Mouse (Mus musculus): Measurements from ENCODE around the gene Adam12. TPM values are rescaled to one million over a fixed set of nuclear protein-coding genes. Genes with fewer than 3 reads are reported as not detected.

Gene Adam12
- polyA plus RNA-seq, 1 experiment from 2014 or later: 1.2 TPM

DNA sequence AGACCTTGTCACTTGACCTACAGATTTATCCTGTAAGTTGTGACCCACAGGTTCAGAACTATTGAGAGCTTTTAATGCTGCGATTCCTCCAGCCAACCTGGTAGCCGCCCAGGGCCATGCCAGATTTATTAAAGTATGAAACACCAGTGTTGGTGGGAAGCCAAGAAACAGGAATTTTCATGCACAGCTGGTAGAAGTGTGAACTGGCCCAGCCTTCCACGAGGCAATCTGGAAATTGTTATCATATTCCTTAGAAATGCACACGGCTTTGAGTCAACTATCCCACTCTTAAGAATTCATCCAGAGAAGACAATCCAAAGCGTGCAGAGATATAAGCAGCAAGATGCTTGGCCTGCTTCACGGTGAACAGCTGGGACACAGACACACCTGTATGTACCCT is 82.6 kb downstream of the Adam12 start:
- no peaks in the 10 kb centered on the region for H3K4me1 ChIP-seq (replicated peaks)
- no peaks in the 10 kb centered on the region for H3K9me3 ChIP-seq (replicated peaks)
- no peaks in the 10 kb centered on the region for H3K27me3 ChIP-seq
- ATAC-seq (ENCODE audit: insufficient read depth): no peak
- H3K4me3 ChIP-seq (replicated peaks): no peak overlapping the region
- no peak overlapping the region for H3K9ac ChIP-seq
- H3K27ac ChIP-seq (replicated peaks): no peak overlapping the region
- WGBS (ENCODE audit: insufficient replicate concordance): 56% methylated on average over 6 of the region's 6 CpGs
- H3K36me3 ChIP-seq (replicated peaks): no peaks in the 10 kb centered on the region
- H3K4me2 ChIP-seq: no peak overlapping the region

DNA sequence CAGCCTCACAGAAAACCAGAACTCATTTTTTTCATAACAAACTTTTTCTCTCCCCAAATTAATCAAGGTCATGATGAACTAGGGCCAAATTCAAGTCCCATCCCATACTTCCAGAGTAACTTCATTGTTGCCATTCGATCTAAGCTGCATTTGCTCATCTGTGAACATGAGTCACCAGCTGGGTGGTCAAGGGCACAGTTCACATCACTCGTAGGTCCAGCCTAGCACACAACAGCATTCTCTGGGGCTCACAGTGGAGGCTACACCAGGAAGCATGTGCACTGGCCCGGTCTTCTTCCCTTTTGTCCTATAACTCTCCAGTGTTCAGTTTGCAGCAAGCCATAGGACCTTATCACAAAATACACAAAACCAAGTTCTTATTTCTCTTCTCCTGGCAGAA is 84.4 kb downstream of the Adam12 start:
- H3K4me2 ChIP-seq: no peak overlapping the region
- H3K9ac ChIP-seq: no peak overlapping the region
- no peak for ATAC-seq (ENCODE audit: insufficient read depth)
- no peaks in the 10 kb centered on the region for H3K9me3 ChIP-seq (replicated peaks)
- no peaks in the 10 kb centered on the region for H3K4me1 ChIP-seq (replicated peaks)
- no peak overlapping the region for H3K4me3 ChIP-seq (replicated peaks)
- H3K27ac ChIP-seq (replicated peaks): no peak overlapping the region
- no peaks in the 10 kb centered on the region for H3K27me3 ChIP-seq
- 62% methylated on average over 3 of the region's 3 CpGs for WGBS (ENCODE audit: insufficient replicate concordance)
- no peaks in the 10 kb centered on the region for H3K36me3 ChIP-seq (replicated peaks)

DNA sequence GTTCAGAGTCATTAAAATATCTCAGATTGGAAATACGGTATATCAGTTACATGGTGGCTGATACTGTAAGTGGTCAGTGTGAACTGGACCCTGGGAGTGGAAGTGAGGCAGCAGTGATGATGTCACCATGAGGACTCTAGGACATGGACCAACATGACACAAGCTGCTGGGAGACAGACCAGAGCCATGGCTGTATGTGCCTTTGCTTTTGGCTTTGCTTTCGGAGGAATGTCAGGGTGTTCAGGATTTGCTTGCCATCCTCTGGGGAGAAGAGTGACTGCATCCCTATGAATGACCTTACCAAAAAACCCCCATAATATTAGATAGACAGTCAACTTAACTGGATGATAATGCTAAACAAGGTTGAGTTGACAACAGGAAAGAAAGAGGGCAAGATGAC is 85.1 kb downstream of the Adam12 start:
- no peak overlapping the region for H3K4me3 ChIP-seq (replicated peaks)
- no peak overlapping the region for H3K9ac ChIP-seq
- no peak for ATAC-seq (ENCODE audit: insufficient read depth)
- no peak overlapping the region for H3K4me2 ChIP-seq
- H3K9me3 ChIP-seq (replicated peaks): no peaks in the 10 kb centered on the region
- H3K27me3 ChIP-seq: no peaks in the 10 kb centered on the region
- 75% methylated on average over 2 of the region's 2 CpGs for WGBS (ENCODE audit: insufficient replicate concordance)
- H3K27ac ChIP-seq (replicated peaks): no peak overlapping the region
- H3K4me1 ChIP-seq (replicated peaks): no peaks in the 10 kb centered on the region
- no peaks in the 10 kb centered on the region for H3K36me3 ChIP-seq (replicated peaks)

DNA sequence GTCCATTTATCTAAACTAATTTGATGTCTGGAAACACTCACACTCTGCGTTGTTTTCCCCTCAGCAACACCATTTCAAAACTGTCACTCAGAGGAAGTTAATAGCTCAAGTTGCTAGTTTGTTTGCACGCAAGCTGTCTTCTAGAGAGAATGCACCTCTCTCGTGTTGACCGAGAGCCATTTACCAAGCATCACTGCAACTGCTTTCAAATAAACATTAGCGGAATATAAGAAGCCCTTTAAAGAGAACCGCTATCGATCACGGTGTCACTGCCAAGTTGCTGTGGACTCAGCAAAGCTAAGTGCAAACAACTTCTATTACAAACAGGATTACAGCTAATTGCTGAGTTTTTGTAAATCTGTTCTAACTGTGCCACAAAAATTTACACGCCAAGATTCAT is 87.8 kb downstream of the Adam12 start:
- Histone ChIP-seq H3K36me3 (replicated peaks) (no peaks in the 10 kb centered on the region), H3K4me2 (no peak overlapping the region), H3K9me3 (replicated peaks) (no peaks in the 10 kb centered on the region), H3K4me1 (replicated peaks) (no peaks in the 10 kb centered on the region), H3K27me3 (no peaks in the 10 kb centered on the region), H3K27ac (replicated peaks) (no peak overlapping the region), H3K9ac (no peak overlapping the region), H3K4me3 (replicated peaks) (no peak overlapping the region)
- ATAC-seq (ENCODE audit: insufficient read depth): no peak
- WGBS (ENCODE audit: insufficient replicate concordance): 77% methylated on average over 9 of the region's 9 CpGs

DNA sequence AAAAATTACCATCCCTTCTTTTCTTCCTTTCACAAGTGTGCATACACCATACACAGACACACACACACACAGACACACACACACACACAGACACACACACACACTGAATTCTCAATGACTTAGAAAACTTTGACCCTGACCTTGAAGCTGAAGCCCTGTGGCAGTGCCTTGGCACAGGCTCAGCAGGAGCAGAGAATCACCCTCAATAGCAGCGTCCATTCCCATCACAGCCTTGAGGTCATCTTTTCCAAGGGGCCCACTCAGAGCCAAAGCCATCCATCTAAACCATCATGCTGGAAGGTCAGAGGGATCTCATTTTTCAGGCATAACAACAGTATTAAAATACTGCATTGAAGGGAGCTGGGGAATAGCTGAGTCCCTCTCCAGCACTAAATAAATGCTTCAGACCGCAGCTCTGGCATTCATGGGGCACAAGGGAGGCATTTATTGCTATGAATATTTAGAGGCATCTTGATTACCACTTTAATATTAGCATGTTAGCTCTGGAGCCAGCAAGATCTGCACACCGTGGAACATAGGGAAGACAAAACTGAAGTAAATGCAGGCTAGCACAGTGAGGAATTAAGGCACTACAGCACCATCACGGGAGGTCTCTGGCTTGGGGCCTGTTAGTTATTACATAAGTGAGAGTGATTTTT is 92.5 kb downstream of the Adam12 start:
- Histone ChIP-seq H3K9me3 (replicated peaks) (no peaks in the 10 kb centered on the region), H3K36me3 (replicated peaks) (no peaks in the 10 kb centered on the region), H3K27me3 (no peaks in the 10 kb centered on the region), H3K9ac (no peak overlapping the region), H3K4me2 (no peak overlapping the region), H3K4me3 (replicated peaks) (no peak overlapping the region), H3K4me1 (replicated peaks) (no peaks in the 10 kb centered on the region), H3K27ac (replicated peaks) (no peak overlapping the region)
- WGBS (ENCODE audit: insufficient replicate concordance): 57% methylated on average over 4 of the region's 4 CpGs
- no peak for ATAC-seq (ENCODE audit: insufficient read depth)

DNA sequence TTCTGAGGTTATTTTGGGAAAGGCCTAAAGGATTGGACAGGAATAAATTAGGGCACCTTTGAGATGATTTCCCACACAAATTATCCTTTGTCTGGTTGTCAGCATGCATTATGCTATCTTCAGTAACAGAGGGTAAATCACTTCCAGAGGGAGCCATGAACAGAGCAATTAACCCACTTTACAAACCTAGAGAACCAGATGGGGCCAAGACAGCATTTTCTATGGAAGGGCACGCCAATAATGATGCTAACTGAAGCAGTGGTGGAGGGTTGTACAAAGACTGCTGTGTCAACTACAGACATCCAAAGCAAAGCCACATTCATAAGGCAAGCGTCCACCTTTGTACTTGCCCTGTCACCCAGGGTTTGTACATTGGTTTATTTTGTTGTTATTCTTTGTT is 99.6 kb downstream of the Adam12 start:
- WGBS (ENCODE audit: insufficient replicate concordance): 49% methylated on average over 2 of the region's 2 CpGs
- Histone ChIP-seq H3K36me3 (replicated peaks) (no peaks in the 10 kb centered on the region), H3K9me3 (replicated peaks) (no peaks in the 10 kb centered on the region), H3K4me2 (no peak overlapping the region), H3K27me3 (no peaks in the 10 kb centered on the region), H3K27ac (replicated peaks) (no peak overlapping the region), H3K9ac (no peak overlapping the region), H3K4me3 (replicated peaks) (no peak overlapping the region), H3K4me1 (replicated peaks) (no peaks in the 10 kb centered on the region)
- ATAC-seq (ENCODE audit: insufficient read depth): no peak

DNA sequence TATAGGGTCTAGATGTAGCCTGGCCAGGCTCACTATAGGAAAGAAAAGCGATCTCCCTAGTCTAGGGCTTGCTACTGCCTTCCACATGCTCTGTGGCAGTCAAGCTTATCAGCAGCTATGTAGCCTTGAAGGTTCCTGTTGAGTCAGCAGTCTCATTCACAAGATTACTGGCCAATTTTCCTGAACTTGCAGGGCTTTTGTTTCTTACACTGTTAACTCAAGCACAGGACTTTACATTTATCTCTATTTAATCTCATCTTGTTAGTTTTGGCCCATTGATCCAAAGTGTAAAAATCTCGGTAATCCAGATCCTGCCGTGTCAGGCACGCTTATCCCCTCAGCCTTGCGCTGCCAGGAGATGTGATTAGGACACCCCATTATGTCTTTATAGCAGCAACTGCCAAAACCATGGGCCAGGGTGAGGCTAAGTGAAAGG is 103.8 kb downstream of the Adam12 start:
- H3K27ac ChIP-seq (replicated peaks): no peak overlapping the region
- no peak overlapping the region for H3K4me2 ChIP-seq
- 55% methylated on average over 5 of the region's 5 CpGs for WGBS (ENCODE audit: insufficient replicate concordance)
- ATAC-seq (ENCODE audit: insufficient read depth): no peak
- H3K36me3 ChIP-seq (replicated peaks): no peaks in the 10 kb centered on the region
- no peaks in the 10 kb centered on the region for H3K9me3 ChIP-seq (replicated peaks)
- H3K4me1 ChIP-seq (replicated peaks): no peaks in the 10 kb centered on the region
- no peak overlapping the region for H3K4me3 ChIP-seq (replicated peaks)
- no peak overlapping the region for H3K9ac ChIP-seq
- H3K27me3 ChIP-seq: no peaks in the 10 kb centered on the region

DNA sequence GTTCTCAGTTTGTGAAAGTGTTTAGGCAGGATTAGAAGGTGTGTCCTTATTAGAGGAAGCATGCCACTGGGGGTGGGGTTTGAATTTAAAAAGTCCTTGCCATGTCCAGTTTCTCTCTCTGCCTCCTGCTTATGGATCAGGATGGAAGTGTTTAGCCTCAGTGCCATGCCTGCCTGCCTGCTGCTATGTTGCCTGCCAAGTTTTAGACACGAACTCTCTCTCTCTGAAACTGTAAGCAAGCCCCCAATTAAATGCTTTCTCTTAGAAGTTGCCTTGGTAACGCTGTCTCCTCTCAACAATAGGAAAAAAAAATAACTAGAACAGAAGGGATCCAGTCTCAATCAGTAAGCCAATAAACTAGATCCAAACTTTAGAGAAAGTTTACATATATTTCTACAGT is 110.5 kb downstream of the Adam12 start:
- Histone ChIP-seq H3K9me3 (replicated peaks) (no peaks in the 10 kb centered on the region), H3K27me3 (no peaks in the 10 kb centered on the region), H3K27ac (replicated peaks) (no peak overlapping the region), H3K4me2 (no peak overlapping the region), H3K36me3 (replicated peaks) (no peaks in the 10 kb centered on the region), H3K4me1 (replicated peaks) (no peaks in the 10 kb centered on the region), H3K9ac (no peak overlapping the region), H3K4me3 (replicated peaks) (no peak overlapping the region)
- no peak for ATAC-seq (ENCODE audit: insufficient read depth)
- 48% methylated on average over 2 of the region's 2 CpGs for WGBS (ENCODE audit: insufficient replicate concordance)

DNA sequence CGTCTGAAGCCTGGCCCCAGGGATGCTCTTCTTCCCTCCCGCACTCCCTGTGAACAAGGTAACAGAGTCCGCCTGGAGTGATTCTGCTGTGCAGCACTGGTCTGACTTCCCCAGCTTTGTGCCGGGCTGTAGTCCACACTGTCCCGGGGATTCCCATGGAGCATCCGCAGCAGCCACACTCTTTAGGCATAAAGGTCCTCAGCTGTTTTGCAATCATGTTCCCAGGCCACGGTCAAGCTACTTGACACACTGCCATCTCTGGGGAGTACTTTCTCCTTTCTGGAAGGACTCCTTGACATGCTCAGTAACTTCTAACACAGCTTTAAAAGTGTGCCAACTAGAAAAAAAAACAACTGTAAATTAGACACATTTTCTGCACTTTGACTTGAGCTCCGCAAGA is 116.5 kb downstream of the Adam12 start:
- Histone ChIP-seq H3K36me3 (replicated peaks) (no peaks in the 10 kb centered on the region), H3K27me3 (no peaks in the 10 kb centered on the region), H3K27ac (replicated peaks) (no peak overlapping the region), H3K4me2 (no peak overlapping the region), H3K9me3 (replicated peaks) (no peaks in the 10 kb centered on the region), H3K4me3 (replicated peaks) (no peak overlapping the region), H3K9ac (no peak overlapping the region), H3K4me1 (replicated peaks) (no peaks in the 10 kb centered on the region)
- WGBS (ENCODE audit: insufficient replicate concordance): 73% methylated on average over 8 of the region's 8 CpGs
- no peak for ATAC-seq (ENCODE audit: insufficient read depth)

DNA sequence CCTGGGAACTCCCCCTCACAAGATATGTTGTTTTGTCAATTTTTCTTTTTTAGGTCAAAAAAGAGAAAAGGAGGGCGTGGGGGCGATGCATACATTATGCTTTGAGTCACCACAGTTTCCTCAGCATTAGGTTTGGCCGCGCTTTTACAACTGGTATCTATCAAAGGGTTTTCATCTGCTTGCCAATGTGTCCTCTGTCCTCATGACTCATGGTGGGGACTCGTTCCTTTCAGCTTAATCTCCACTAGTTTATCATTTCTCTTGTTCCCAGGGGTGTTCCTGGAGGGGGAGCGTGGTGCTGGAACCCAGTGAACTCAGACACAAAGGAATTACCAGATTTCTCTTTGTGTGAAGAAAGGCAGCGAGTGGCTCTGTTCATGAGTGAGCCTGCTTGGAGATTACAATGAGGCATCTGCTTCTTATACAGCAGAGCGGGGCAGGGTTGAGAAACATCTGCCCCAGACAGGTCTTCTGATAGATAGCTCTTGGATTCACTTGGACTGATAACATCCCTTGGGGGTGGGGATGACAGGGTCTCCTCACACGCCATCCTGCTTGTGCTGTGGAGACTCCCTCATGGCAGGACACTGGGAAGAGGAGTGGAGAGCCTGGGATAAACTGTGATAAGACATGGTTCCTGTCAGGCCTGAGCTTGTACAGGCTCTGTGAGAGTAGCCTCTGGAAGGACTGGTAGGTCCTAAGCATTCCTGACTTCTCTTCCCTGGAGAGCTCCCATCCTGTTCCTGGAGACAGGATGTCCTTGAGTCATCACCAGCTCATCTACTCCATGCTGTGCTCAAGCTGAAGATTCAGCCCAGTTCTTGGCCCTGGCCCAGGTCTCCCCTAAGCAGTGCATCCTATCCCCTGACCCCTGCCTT is 117.4 kb downstream of the Adam12 start:
- peak; percentile 40 for ATAC-seq (ENCODE audit: insufficient read depth)
- H3K27me3 ChIP-seq: no peaks in the 10 kb centered on the region
- no peak overlapping the region for H3K4me3 ChIP-seq (replicated peaks)
- no peak overlapping the region for H3K27ac ChIP-seq (replicated peaks)
- H3K9ac ChIP-seq: no peak overlapping the region
- H3K36me3 ChIP-seq (replicated peaks): no peaks in the 10 kb centered on the region
- WGBS (ENCODE audit: insufficient replicate concordance): 55% methylated on average over 9 of the region's 9 CpGs
- no peaks in the 10 kb centered on the region for H3K9me3 ChIP-seq (replicated peaks)
- H3K4me1 ChIP-seq (replicated peaks): no peaks in the 10 kb centered on the region
- H3K4me2 ChIP-seq: no peak overlapping the region

DNA sequence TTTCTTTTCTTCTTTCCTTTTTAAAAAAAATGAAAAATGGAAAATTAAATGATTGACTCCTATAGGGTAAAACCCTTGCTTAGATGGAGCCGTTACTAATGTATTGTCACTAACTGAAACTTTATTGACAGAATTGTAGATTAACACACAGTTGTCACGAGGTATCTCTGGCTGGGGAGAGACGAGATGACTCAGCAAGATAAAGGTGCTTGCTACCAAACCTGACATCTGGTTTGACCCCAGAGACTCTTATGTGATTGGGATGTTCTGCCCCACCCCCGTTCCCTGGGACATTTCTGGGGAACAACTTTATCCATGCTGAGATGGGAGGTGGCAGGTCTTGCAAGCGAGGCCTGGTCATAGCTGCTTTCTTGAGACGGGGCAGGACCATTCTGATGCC is 118.1 kb downstream of the Adam12 start:
- Histone ChIP-seq H3K4me1 (replicated peaks) (no peaks in the 10 kb centered on the region), H3K27ac (replicated peaks) (no peak overlapping the region), H3K9me3 (replicated peaks) (no peaks in the 10 kb centered on the region), H3K4me2 (no peak overlapping the region), H3K9ac (no peak overlapping the region), H3K36me3 (replicated peaks) (no peaks in the 10 kb centered on the region), H3K4me3 (replicated peaks) (no peak overlapping the region), H3K27me3 (no peaks in the 10 kb centered on the region)
- WGBS (ENCODE audit: insufficient replicate concordance): 44% methylated on average over 6 of the region's 6 CpGs
- no peak for ATAC-seq (ENCODE audit: insufficient read depth)
